Mouse (Mus musculus) urinary bladder, adult 18-20 months (tissue): ENCODE results near the gene Etfa.

Experiments
- DNase-seq, 2 experiments: peaks; one replicate each; pipeline ENCODE4 v3.0.0; 2022; ENCODE audit warnings: low spot score in 2 of 2, mixed read lengths in 2 of 2

The Etfa gene

DNA sequence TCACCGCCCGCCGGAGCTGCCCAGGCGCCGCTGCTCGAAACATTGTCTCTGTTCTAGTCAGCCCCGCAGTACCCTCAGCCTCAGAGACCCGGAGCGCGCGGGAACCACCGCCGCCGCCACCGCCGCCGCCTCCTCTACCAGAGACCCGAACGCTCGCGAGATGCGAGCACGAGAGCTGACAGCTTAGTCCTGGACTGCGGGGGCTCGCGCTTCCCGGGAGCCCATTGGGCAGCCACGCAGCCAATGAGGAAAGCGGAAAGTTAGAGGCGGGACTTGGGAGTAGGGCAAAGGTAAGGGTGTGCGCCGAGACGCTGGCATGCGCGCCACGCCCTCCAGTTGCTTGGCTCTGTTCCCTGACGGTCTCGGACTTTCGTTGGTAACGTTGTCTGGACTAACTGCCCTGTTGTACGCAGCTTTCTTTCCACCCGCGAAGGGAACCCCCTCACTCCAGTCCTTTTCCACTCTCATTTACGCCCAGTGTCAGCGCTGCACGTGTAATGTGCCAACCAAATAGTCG, at the start of gene Etfa:
Etfa (minus strand) TSS at position 217 of the 517 bp plus-strand sequence.
- DNase-seq, result peak; percentile 89 to 95

DNA sequence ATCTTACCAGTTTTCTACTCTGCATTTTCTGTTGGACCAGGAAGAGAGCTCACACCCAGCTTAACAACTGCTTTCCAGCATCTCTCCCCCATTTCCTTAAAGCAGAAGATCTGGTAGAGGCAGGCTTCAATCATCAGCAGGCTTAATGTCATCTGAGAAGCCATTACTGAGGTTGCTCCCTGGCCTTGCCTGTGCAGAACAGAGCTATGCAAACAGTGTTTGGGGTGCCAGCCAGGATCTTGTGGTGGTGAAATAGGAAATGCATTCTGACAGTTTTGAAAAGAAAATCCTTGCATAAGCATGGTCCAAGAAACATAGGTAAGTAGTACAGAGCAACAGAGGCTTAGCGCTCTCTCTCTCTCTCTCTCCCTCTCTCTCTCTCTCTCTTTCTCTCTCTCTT, 48.9 kb upstream of the Etfa start:
- no peak for DNase-seq

GRCm38 (mm10) chr9:55554986-55555385, 42.9 kb upstream of the Etfa start:
- DNase-seq, result no peak

DNA sequence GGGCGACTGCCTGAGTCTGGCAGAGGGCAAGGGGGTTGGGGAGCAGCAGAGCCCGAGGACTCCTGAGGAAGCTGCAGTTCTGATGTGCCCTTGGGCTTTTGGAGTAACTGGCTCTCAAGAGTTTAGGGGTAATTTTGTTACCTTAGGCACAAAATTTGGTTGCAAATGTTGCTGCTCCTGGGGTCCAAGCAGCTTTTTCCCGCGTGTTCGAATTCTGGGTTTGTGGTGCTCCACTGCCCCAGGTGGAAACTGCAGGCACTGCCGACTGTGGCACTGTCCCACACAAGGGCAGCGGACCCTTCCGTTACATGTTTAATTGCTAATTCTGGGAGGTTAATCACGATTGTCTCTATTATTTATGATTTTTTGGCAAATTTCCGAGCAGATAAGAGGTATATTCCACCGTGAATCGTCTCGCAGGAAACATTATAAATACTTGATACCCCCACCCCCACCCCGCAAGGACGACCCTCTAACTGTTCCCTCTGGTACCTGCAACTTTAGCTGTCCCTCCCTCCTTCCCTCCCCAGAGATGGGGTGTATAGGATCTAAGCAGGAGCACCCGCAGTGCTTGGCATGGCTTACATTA, 37.4 kb upstream of the Etfa start:
- no peak for DNase-seq

DNA sequence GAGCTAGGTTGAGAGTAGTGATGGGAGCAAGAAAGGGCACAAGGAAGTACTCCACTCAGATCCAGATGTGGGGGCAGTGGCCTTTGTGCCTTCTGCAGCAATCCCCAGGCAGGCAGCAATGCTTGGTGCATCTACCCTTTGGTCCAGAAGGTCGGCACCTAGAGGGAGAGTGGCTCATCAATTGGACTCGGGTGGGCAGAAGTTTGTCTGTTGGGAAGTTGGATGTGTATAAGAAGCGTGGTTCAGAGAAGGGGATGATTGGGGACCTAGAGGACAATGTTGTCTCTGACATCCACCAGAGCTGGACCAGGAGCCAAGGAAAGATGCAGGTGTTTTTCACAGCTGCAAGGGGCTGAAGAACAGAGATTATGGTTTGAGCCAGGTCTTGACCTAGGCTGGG, 36.8 kb upstream of the Etfa start:
- no peak for DNase-seq

- DNase-seq, result peak; percentile 20 to 42
These were observed 34.4 kb upstream of the Etfa start for GRCm38 (mm10) chr9:55546176-55547010.

GRCm38 (mm10) chr9:55545556-55546175, 33.6 kb upstream of the Etfa start:
- peak in 1 of 2 experiments; percentile 22 for DNase-seq

GRCm38 (mm10) chr9:55544861-55545555, 33.0 kb upstream of the Etfa start:
- DNase-seq, result peak in 1 of 2 experiments; percentile 55

DNA sequence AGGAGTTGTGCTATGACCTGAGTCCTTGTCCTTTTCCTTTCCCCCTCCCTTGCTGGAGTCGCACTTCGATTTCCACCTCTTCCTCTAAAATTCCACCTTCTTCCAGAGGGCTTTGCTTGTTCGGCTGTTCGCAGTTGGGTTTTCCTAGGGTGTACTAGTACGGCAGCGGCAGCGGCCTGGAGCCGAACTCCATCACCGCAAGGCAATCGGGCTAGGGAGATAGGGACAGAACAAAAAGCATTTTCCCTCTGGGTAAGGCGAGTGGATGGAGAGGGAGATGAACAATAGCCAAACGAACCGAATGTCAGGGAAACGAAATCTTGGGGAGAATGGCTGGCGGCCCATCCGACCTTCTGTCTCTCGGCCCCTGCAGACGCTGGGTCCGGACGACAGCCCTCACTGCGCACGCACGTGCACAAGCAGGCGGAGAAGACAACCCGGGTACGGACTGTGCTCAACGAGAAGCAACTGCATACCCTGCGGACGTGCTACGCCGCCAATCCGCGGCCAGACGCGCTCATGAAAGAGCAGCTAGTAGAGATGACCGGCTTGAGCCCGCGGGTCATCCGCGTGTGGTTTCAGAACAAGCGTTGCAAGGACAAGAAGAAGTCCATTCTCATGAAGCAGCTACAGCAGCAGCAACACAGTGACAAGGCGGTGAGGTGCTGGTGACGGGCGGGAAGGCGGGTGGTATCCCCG, 31.8 kb upstream of the Etfa start:
- DNase-seq, result peak in 1 of 2 experiments; percentile 64

GRCm38 (mm10) chr9:55543336-55543702, 31.3 kb upstream of the Etfa start:
- DNase-seq, result peak in 1 of 2 experiments; percentile 25

- peak in 1 of 2 experiments; percentile 28 for DNase-seq
These were observed 30.6 kb upstream of the Etfa start for GRCm38 (mm10) chr9:55542366-55543325.

DNA sequence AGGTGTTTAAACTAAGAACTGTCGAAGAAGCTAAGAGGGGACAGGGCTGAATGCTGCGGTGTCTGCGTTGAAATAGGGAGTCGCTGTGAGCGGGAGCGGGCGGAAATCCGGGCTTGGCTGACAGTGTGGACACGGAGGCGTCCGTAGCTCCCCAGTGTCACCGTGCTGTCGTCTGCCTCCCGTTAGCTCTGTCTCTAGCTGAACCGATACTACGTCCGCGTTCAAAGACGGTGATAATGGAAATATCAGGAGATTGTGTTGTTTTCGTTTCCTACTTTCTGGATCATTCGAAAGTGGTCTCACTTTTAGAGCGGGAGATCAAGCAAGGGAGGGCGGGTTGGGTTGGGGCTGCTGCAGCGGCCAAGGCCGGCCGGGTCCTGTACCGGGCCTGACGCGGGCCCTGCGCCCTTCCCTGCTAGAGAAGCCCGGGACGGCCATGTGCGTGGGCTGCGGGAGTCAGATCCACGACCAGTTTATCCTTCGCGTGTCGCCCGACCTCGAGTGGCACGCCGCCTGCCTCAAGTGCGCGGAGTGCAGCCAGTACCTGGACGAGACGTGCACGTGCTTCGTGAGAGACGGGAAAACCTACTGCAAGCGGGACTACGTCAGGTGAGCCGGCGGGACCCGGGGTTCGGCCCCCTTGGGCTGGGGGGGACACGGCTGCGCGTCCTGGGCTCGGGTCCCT, 29.8 kb upstream of the Etfa start:
- peak in 1 of 2 experiments; percentile 33 for DNase-seq

- DNase-seq, result peak; percentile 29 to 41
These were observed 28.8 kb upstream of the Etfa start for GRCm38 (mm10) chr9:55540888-55541287.

DNA sequence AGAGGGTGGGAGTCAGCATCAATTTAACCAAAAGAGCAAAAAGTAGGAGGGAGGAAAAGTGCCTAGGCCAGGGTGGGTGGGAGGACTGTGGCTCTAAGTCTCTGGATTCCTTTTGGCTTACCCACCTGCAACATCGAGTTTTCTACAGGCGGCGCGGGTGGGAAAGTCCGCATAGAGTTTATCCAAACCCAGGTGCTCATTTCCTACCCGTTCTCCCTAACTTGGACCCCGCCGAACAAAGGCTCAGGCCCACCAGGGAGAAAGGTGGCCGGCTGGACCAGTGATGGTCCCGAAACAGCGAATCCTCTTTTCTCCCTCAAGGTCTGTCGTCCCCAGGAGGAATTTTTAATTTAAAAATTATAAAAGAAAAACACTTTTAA, 28.3 kb upstream of the Etfa start:
- DNase-seq, result peak in 1 of 2 experiments; percentile 22

GRCm38 (mm10) chr9:55539661-55540390, 27.8 kb upstream of the Etfa start:
- no peak for DNase-seq

DNA sequence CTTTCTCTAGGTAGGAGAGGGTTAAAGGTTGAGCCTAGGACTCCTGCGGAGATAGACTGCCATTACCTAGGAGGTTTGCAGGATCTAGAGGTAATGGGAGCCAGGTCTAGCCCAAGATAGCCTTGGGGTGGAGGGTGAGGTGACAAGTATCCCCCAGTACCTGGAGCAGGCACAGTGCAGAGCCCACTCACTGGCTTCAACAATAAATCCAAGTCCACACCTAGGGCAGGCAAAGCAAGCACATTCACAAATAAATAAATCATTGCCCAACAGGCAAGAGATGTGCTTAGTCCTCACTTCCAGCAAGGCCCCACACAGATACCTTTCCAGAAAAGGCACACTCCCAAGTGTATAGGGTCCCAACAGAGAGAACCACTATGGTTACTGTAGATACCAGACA, 27.0 kb upstream of the Etfa start:
- DNase-seq, result no peak

DNA sequence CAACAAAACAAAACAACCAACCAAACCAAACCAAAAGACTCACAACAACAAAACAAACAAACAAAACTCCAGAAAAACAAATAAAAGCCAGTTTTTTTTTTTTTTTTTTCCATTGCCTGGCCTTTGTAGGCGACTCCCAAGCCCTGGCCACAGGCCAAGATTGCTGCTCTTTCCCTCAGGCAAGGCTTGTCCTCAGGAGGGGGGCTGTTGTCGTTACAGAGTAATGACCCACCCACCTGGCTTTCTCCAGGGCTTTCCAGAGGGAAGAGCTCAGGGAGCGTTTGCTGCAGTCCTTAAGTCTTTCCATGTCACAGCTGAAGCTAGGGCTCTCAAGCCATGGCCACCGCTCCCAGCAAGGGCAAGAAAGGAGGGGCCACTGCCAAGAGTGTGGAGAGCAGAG, 26.3 kb upstream of the Etfa start, which contains the start of gene Isl2:
Isl2 (plus strand) TSS at position 296 of the 400 bp plus-strand sequence.
- DNase-seq, result no peak

GRCm38 (mm10) chr9:55535907-55536306, 23.9 kb upstream of the Etfa start:
- DNase-seq, result peak in 1 of 2 experiments; percentile 44

- DNase-seq, result no peak
These were observed 13.7 kb upstream of the Etfa start for GRCm38 (mm10) chr9:55525716-55526115.
